Mouse (Mus musculus) CH12.LX (cell line): ENCODE measurements around the gene Greb1.

Source experiments
- CTCF ChIP-seq, 2 experiments: IDR thresholded peaks in 1 of 2; conservative IDR thresholded peaks in 1 of 2; 2 replicates each; pipeline ENCODE4 v1.5.1; 2011 to 2012; ENCODE audit warnings: low read depth in 2 of 2, low read length in 2 of 2, improper control_type of control experiment in 1 of 2, inconsistent platforms in 1 of 2, mild to moderate bottlenecking in 1 of 2, moderate library complexity in 1 of 2
- NELFE ChIP-seq: IDR thresholded peaks from 2 replicates; pipeline ENCODE4 v1.6.1; 2011; ENCODE audit warnings: low read depth, low read length, improper control_type of control experiment
- ZC3H11A ChIP-seq: IDR thresholded peaks from 2 replicates; pipeline ENCODE4 v1.6.1; 2012; ENCODE audit warnings: low read depth, mild to moderate bottlenecking, inconsistent platforms, low read length, improper control_type of control experiment

GRCm38 (mm10) chr12:16630152-16630865 lies 170.4 kb downstream of the Greb1 start:
- no peak for TF ChIP-seq NELFE
- TF ChIP-seq ZC3H11A = no peak
- no peak for TF ChIP-seq CTCF (conservative IDR thresholded peaks at IDR 0.05 in 1 of 2, IDR thresholded peaks at IDR 0.05 in 1 of 2; ENCODE audit: low read depth in 2 of 2, low read length in 2 of 2)
